Comparison of ENCODE assay signal across 7 mouse cellular contexts in the genomic region with DNA sequence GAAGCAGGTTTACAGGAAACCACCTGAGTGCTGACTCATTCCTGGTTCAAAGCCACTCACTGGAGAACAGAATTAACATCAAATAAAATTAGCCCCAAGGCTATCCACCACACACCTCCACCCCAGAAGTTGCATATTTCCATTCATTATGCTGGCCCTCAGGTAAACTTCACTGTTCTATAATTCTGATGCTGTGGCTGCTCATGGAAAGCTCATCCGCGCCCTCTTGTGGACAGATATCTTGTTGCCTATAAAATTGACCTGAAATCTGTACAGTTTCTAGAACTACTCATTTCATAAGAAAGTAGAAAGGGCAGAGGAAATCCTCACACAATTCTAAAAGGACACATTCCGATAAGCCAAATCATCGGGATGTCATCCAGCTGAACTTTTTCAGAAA. TPM values are rescaled to one million over a fixed set of nuclear protein-coding genes. Genes with fewer than 3 reads are reported as not detected.
DNase-seq lines count a peak whose midpoint lies in the region; ATAC-seq and TF ChIP-seq lines count a peak whose summit lies in the region.

No protein-coding gene starts in this region.

- no peak overlapping the region for H3K4me3 ChIP-seq in embryonic facial prominence, embryonic 10.5 days
- no peak overlapping the region for H3K4me3 ChIP-seq in liver, embryonic 14.5 days (ENCODE audit: insufficient read depth in 1 of 2, low read depth in 2 of 2, low read length in 2 of 2)

- peak; percentile 16 for DNase-seq in ovary, postnatal 10 days (ENCODE audit: low spot score)
- DNase-seq in ovary, adult 18-20 months (ENCODE audit: low spot score) = no peak
- peak; percentile 82 for DNase-seq in adrenal gland, postnatal 10 days
- DNase-seq in embryonic facial prominence, embryonic 10.5 days (ENCODE audit: low spot score) = peak; percentile 60
- peak; percentile 84 for DNase-seq in kidney, postnatal 10 days
- DNase-seq in liver, embryonic 14.5 days (ENCODE audit: low read depth in 3 of 3, low spot score in 3 of 3) = peak in 1 of 3 experiments; percentile 33
- DNase-seq in right cerebral cortex, postnatal 14 days = peak; percentile 70

- H3K27ac ChIP-seq in embryonic facial prominence, embryonic 10.5 days (replicated peaks) = no peak overlapping the region
- no peak overlapping the region for H3K27ac ChIP-seq in liver, embryonic 14.5 days

- no peaks in the 10 kb centered on the region for H3K36me3 ChIP-seq in embryonic facial prominence, embryonic 10.5 days (replicated peaks)
- H3K36me3 ChIP-seq in liver, embryonic 14.5 days (replicated peaks; ENCODE audit: control insufficient read depth, insufficient read depth, low read depth) = no peaks in the 10 kb centered on the region

- no peak overlapping the region for H3K9ac ChIP-seq in liver, embryonic 14.5 days (replicated peaks)

- TF ChIP-seq EP300 in liver, embryonic 14.5 days (IDR thresholded peaks at IDR 0.05; ENCODE audit: low read depth) = no peak

- ATAC-seq in liver, embryonic 14.5 days (ENCODE audit: insufficient read depth) = no peak

- no peaks in the 10 kb centered on the region for H3K4me1 ChIP-seq in embryonic facial prominence, embryonic 10.5 days
- no peaks in the 10 kb centered on the region for H3K4me1 ChIP-seq in liver, embryonic 14.5 days (replicated peaks; ENCODE audit: control insufficient read depth in 2 of 2, insufficient read depth in 2 of 2, low read length in 1 of 2)

- WGBS in embryonic facial prominence, embryonic 10.5 days = 22% methylated on average over 4 of the region's 4 CpGs
- 6% methylated on average over 4 of the region's 4 CpGs for WGBS in liver, embryonic 14.5 days (ENCODE audit: insufficient replicate concordance)

- H3K4me2 ChIP-seq in liver, embryonic 14.5 days (ENCODE audit: low read depth) = no peak overlapping the region

- H3K9me3 ChIP-seq in embryonic facial prominence, embryonic 10.5 days = peaks cover 1% of the 10 kb centered on the region; the same call in 1 of the 2 replicates
- H3K9me3 ChIP-seq in liver, embryonic 14.5 days (ENCODE audit: control insufficient read depth, low read length) = no peaks in the 10 kb centered on the region

- H3K27me3 ChIP-seq in embryonic facial prominence, embryonic 10.5 days (replicated peaks; ENCODE audit: low read depth, poor library complexity, severe bottlenecking) = no peaks in the 10 kb centered on the region
- H3K27me3 ChIP-seq in liver, embryonic 14.5 days (ENCODE audit: control insufficient read depth, insufficient read depth, low read length) = no peaks in the 10 kb centered on the region

- TF ChIP-seq CTCF in liver, embryonic 14.5 days (IDR thresholded peaks at IDR 0.05; ENCODE audit: low read depth) = peak; percentile 75

RNA-seq across cellular contexts. Expression of gene Ndufb6, which starts 6.4 kb away (rescaled TPM):
- 100 to 1,000 TPM; 482 to 529 TPM for total RNA-seq in adrenal gland, postnatal 10 days (2021)
- polyA plus RNA-seq in embryonic facial prominence, embryonic 10.5 days (2016; fragmentation: Nextera tagmentation; extraction: Ambion mirVana) = 310 and 312 TPM in 2 replicates
- 56.4 and 62.1 TPM in 2 replicates for polyA plus RNA-seq in liver, embryonic 14.5 days (2012; rRNA removed)
- 161 TPM in 2 replicates for polyA plus RNA-seq in liver, embryonic 14.5 days (2014; fragmentation: Nextera tagmentation; extraction: Ambion mirVana)

RNA-seq across cellular contexts. Expression of gene Topors, which starts 15.9 kb away (rescaled TPM):
- total RNA-seq in adrenal gland, postnatal 10 days (2021) = 10 to 100 TPM; 23.3 to 27.0 TPM
- 50.4 and 52.9 TPM in 2 replicates for polyA plus RNA-seq in embryonic facial prominence, embryonic 10.5 days (2016; fragmentation: Nextera tagmentation; extraction: Ambion mirVana)
- polyA plus RNA-seq in liver, embryonic 14.5 days (2012; rRNA removed) = 4.0 and 7.0 TPM in 2 replicates
- 11.7 and 13.1 TPM in 2 replicates for polyA plus RNA-seq in liver, embryonic 14.5 days (2014; fragmentation: Nextera tagmentation; extraction: Ambion mirVana)

RNA-seq across cellular contexts. Expression of gene Smim27, which starts 16.2 kb away (rescaled TPM):
- total RNA-seq in adrenal gland, postnatal 10 days (2021) = 10 to 100 TPM; 34.9 to 46.5 TPM
- polyA plus RNA-seq in embryonic facial prominence, embryonic 10.5 days (2016; fragmentation: Nextera tagmentation; extraction: Ambion mirVana) = 21.3 and 22.2 TPM in 2 replicates
- polyA plus RNA-seq in liver, embryonic 14.5 days (2012; rRNA removed) = 1.9 and 3.2 TPM in 2 replicates
- polyA plus RNA-seq in liver, embryonic 14.5 days (2014; fragmentation: Nextera tagmentation; extraction: Ambion mirVana) = 20.6 and 24.4 TPM in 2 replicates

RNA-seq across cellular contexts. Expression of gene Ddx58, which starts 46.0 kb away (rescaled TPM):
- 10 to 100 TPM; 17.5 to 20.9 TPM for total RNA-seq in adrenal gland, postnatal 10 days (2021)
- 4.7 and 6.2 TPM in 2 replicates for polyA plus RNA-seq in embryonic facial prominence, embryonic 10.5 days (2016; fragmentation: Nextera tagmentation; extraction: Ambion mirVana)
- 1.8 and 3.1 TPM in 2 replicates for polyA plus RNA-seq in liver, embryonic 14.5 days (2012; rRNA removed)
- polyA plus RNA-seq in liver, embryonic 14.5 days (2014; fragmentation: Nextera tagmentation; extraction: Ambion mirVana) = 2.4 and 2.5 TPM in 2 replicates
